Mouse (Mus musculus) adrenal gland, postnatal 0 days (tissue): ENCODE measurements around the gene Olfr1209. TPM values are rescaled to one million over a fixed set of nuclear protein-coding genes. Genes with fewer than 3 reads are reported as not detected.

Source experiments
- polyA plus RNA-seq: library from polyadenylated mRNA; unstranded; fragments of >200 nt; fragmentation: Nextera tagmentation; extraction: Ambion mirVana; gene quantifications from 2 replicates; pipeline ENCODE4 v1.2.1, GENCODE M21; 2015

Gene Olfr1209
- not detected in 2 replicates for polyA plus RNA-seq

DNA sequence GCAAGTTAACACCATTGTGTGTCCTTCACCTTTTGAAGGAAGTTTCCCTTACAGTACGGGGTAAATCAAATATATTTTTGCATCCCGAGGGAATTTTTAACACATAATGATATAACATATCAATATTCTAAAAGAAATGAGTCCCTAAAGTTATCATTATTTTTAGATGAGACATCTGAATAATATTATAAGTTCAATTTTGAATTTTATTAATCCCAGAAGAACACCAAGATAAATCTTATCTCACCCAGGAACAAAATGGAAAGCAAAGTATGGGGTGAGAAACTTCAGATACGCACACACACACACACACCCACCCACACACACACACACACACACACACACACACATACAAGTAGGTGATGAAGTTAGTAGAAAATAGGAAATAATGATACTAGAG is at the start of gene Olfr1209:
TSS of gene Olfr1209 (minus strand) at position 101 of the 400 bp plus-strand sequence.

DNA sequence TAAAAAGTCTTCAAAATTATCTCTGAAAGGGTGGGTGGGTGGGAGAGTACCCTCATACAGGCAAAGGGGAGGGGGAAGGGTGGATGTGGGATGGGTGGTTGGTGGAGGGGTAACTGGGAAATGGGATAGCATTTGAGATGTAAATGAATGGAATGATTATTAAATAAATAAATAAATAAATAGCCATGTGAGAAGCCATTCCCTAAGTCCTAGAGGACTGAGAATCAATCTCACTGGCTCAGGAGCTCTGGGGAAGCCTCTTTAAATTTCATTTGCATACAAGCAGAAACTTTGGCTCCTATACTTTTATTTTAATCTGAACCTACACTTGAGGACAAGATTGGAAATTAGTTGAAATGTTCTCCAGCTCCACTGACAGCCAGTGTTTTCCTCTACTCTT is 38.7 kb upstream of the Olfr1209 start, which contains the start of gene Olfr1212:
TSS of gene Olfr1212 (plus strand) at position 301 of the 400 bp plus-strand sequence.

DNA sequence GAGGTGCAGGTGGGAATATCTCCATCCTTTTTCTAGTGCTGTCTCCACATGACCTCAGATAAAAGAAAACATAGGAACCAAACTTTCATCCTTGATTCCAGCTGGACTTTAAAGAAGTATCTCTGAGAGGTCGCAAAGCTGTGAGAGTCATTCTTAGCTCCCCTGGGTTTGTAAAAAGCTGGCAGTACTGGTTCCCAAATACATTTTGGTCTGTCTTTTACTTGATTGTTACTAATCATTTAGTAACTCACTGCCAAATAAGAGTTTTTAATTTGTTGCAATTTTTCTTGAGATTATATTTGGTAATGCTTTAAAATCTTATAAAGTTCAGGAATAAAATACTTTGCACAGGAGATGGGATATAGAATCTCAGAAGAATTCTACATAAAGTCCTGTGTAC is 23.1 kb upstream of the Olfr1209 start, which contains the start of gene Olfr1211:
TSS of gene Olfr1211 (minus strand) at position 101 of the 400 bp plus-strand sequence.

DNA sequence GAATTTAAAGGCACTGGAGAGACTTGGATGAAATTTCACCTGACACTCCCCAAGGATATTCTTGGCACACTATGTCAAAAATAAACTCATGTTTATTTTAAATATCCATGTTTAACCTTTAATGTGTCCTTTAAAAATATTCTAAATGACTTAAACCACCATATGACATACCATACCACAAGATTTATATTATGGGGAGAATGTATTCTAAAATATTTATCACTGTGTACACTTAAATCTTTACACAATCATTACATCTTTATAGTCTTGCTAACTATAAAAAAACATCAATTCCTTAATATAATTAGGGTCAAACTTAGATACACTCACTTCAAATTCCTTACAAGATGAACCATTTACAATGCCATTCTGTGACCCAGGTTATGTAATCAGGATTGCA is 12.7 kb downstream of the Olfr1209 start, which contains the start of gene Olfr1208:
TSS of gene Olfr1208 (minus strand) at position 101 of the 400 bp plus-strand sequence.

DNA sequence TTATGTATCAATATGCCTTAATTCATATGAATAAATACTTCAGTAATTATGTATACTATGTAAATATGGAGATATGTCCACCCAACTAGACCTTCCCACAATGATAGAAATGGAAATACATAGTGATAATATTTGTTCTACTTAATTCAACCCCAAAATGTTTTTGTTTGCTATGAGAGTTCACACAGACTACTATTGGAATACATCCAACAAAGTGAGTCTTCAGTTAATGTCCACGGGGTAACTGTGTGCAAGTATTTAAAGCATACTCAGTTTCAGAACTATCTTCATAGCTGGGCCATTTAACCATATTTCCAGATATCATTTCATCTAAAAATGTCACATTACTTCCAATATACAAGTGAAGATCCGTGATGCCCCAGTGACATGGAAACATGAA is 52.0 kb downstream of the Olfr1209 start, which contains the start of gene Olfr1206:
TSS of gene Olfr1206 (plus strand) at position 301 of the 400 bp plus-strand sequence.

Other genes starting within 250 kb of the Olfr1209 start
- gene Olfr1193, start 239.5 kb downstream of the Olfr1209 start, polyA plus RNA-seq = not detected in 2 replicates
- gene Olfr1195, start 226.0 kb downstream of the Olfr1209 start, polyA plus RNA-seq = not detected in 2 replicates
- gene Olfr1196, start 210.6 kb downstream of the Olfr1209 start, polyA plus RNA-seq = not detected in 2 replicates
- gene Olfr1197, start 182.8 kb downstream of the Olfr1209 start, polyA plus RNA-seq = not detected in 2 replicates
- not detected in 2 replicates for gene Olfr1198, start 163.8 kb downstream of the Olfr1209 start, polyA plus RNA-seq
- gene Olfr1199, start 154.7 kb downstream of the Olfr1209 start, polyA plus RNA-seq = not detected in 2 replicates
- gene Olfr1200, start 144.7 kb downstream of the Olfr1209 start, polyA plus RNA-seq = not detected in 2 replicates
- gene Olfr1201, start 122.1 kb downstream of the Olfr1209 start, polyA plus RNA-seq = not detected in 2 replicates
- gene Olfr1202, start 100.7 kb downstream of the Olfr1209 start, polyA plus RNA-seq = 0.03 TPM in 1 of 2 replicates, not detected in the other
- not detected in 2 replicates for gene Olfr1205, start 85.4 kb downstream of the Olfr1209 start, polyA plus RNA-seq
- gene Olfr1204, start 65.9 kb downstream of the Olfr1209 start, polyA plus RNA-seq = not detected in 2 replicates
- not detected in 2 replicates for gene Olfr1206, start 51.9 kb downstream of the Olfr1209 start, polyA plus RNA-seq
- not detected in 2 replicates for gene Olfr1208, start 12.8 kb downstream of the Olfr1209 start, polyA plus RNA-seq
- not detected in 2 replicates for gene Olfr1211, start 23.0 kb upstream of the Olfr1209 start, polyA plus RNA-seq
- gene Olfr1212, start 38.8 kb upstream of the Olfr1209 start, polyA plus RNA-seq = not detected in 2 replicates
- not detected in 2 replicates for gene Gm13762, start 65.1 kb upstream of the Olfr1209 start, polyA plus RNA-seq
- not detected in 2 replicates for gene Olfr1214, start 77.5 kb upstream of the Olfr1209 start, polyA plus RNA-seq
- gene Olfr1215, start 91.8 kb upstream of the Olfr1209 start, polyA plus RNA-seq = not detected in 2 replicates
- gene Olfr1216, start 103.2 kb upstream of the Olfr1209 start, polyA plus RNA-seq = not detected in 2 replicates
- gene Olfr1217, start 116.9 kb upstream of the Olfr1209 start, polyA plus RNA-seq = not detected in 2 replicates
- not detected in 2 replicates for gene Olfr1218, start 146.0 kb upstream of the Olfr1209 start, polyA plus RNA-seq
- gene Olfr1219, start 168.4 kb upstream of the Olfr1209 start, polyA plus RNA-seq = not detected in 2 replicates
- gene Olfr1220, start 191.7 kb upstream of the Olfr1209 start, polyA plus RNA-seq = not detected in 2 replicates
- gene Olfr1221, start 202.1 kb upstream of the Olfr1209 start, polyA plus RNA-seq = not detected in 2 replicates
- gene Olfr1222, start 217.9 kb upstream of the Olfr1209 start, polyA plus RNA-seq = not detected in 2 replicates
- gene Olfr1223, start 236.4 kb upstream of the Olfr1209 start, polyA plus RNA-seq = not detected in 2 replicates
- gene Olfr1224-ps1, start 248.9 kb upstream of the Olfr1209 start, polyA plus RNA-seq = not detected in 2 replicates